Mouse (Mus musculus) forebrain, embryonic 15.5 days (tissue): ENCODE measurements at regions not wholly inside any gene's neighbourhood (a gene's known extent, or its start where the extent isn't known, plus 50 kb on each side); places are given as distances from the start of the nearest gene placed in this dataset.
"Not testable (repeated sequence)": the region's sequence is repeated elsewhere in the genome, so short reads cannot be mapped to it uniquely, and the experiment has no call there.

Experiments
- ATAC-seq: fragments of 200-750 bp; cut with Nextera tagmentation; replicated peaks from 2 replicates; pipeline ENCODE4 v1.8.0; 2017; ENCODE audit warnings: mild to moderate bottlenecking, moderate TSS enrichment, moderate library complexity
- H3K27ac ChIP-seq: fragments of 300-500 bp; sonication (generic); replicated peaks from 2 replicates; pipeline ENCODE4 v1.5.1; 2015; ENCODE audit warnings: mild to moderate bottlenecking, inconsistent platforms
- H3K27me3 ChIP-seq: fragments of 300-500 bp; sonication (generic); 2 replicates; pipeline ENCODE4 v1.6.1; 2015; ENCODE audit warnings: inconsistent platforms
- H3K36me3 ChIP-seq: fragments of 300-500 bp; sonication (generic); 2 replicates; pipeline ENCODE4 v1.6.1; 2015; ENCODE audit warnings: mild to moderate bottlenecking, inconsistent platforms
- H3K4me1 ChIP-seq: fragments of 300-500 bp; sonication (generic); 2 replicates; pipeline ENCODE4 v1.6.1; 2015; ENCODE audit warnings: inconsistent platforms
- H3K4me2 ChIP-seq: fragments of 300-500 bp; sonication (generic); replicated peaks from 2 replicates; pipeline ENCODE4 v1.6.1; 2015; ENCODE audit warnings: mild to moderate bottlenecking, inconsistent platforms
- H3K4me3 ChIP-seq: fragments of 300-500 bp; sonication (generic); 2 replicates; pipeline ENCODE4 v1.5.1; 2015; ENCODE audit warnings: mild to moderate bottlenecking, inconsistent platforms
- H3K9ac ChIP-seq: fragments of 300-500 bp; sonication (generic); replicated peaks from 2 replicates; pipeline ENCODE4 v1.6.1; 2015; ENCODE audit warnings: mild to moderate bottlenecking, inconsistent platforms
- H3K9me3 ChIP-seq: fragments of 300-500 bp; sonication (generic); 2 replicates; pipeline ENCODE4 v1.6.1; 2016; ENCODE audit warnings: inconsistent platforms
- WGBS: fragments of 180-500 bp; shearing (Covaris S2); methylation state at CpG from one replicate; pipeline ENCODE4 v1.1.7; 2015; ENCODE audit warnings: mixed read lengths; 5-methylcytosine and 5-hydroxymethylcytosine counted together

GRCm38 (mm10) chr1:51591886-51592285, 113.7 kb upstream of the Nabp1 start:
- Histone ChIP-seq H3K4me2 (no peak overlapping the region), H3K9me3 (no peaks in the 10 kb centered on the region), H3K36me3 (no peaks in the 10 kb centered on the region), H3K4me1 (no peaks in the 10 kb centered on the region), H3K27me3 (no peaks in the 10 kb centered on the region), H3K9ac (no peak overlapping the region), H3K4me3 (no peak overlapping the region), H3K27ac (no peak overlapping the region)
- ATAC-seq: no peak
- 18% methylated on average over 4 of the region's 4 CpGs for WGBS

- peak; percentile 35; the same call in 1 of the 2 replicates for ATAC-seq
- Histone ChIP-seq H3K4me1 (no peaks in the 10 kb centered on the region), H3K27me3 (no peaks in the 10 kb centered on the region), H3K36me3 (no peaks in the 10 kb centered on the region), H3K4me3 (no peak overlapping the region), H3K9ac (no peak overlapping the region), H3K9me3 (no peaks in the 10 kb centered on the region), H3K4me2 (no peak overlapping the region), H3K27ac (no peak overlapping the region)
- WGBS: 21% methylated on average over 9 of the region's 9 CpGs
Observed at GRCm38 (mm10) chr1:51590606-51591400, 112.6 kb upstream of the Nabp1 start.

GRCm38 (mm10) chr1:51584925-51585424, 106.8 kb upstream of the Nabp1 start:
- no peaks in the 10 kb centered on the region for H3K27me3 ChIP-seq
- ATAC-seq: no peak
- H3K9me3 ChIP-seq: no peaks in the 10 kb centered on the region
- no peak overlapping the region for H3K27ac ChIP-seq
- no peak overlapping the region for H3K4me3 ChIP-seq
- no peak overlapping the region for H3K9ac ChIP-seq
- no peaks in the 10 kb centered on the region for H3K4me1 ChIP-seq
- H3K4me2 ChIP-seq: no peak overlapping the region
- H3K36me3 ChIP-seq: no peaks in the 10 kb centered on the region
- 56% methylated on average over 3 of the region's 3 CpGs for WGBS

GRCm38 (mm10) chr1:51583871-51584270, 105.6 kb upstream of the Nabp1 start:
- Histone ChIP-seq H3K4me2 (no peak overlapping the region), H3K9ac (no peak overlapping the region), H3K4me3 (no peak overlapping the region), H3K27ac (no peak overlapping the region), H3K4me1 (no peaks in the 10 kb centered on the region), H3K36me3 (no peaks in the 10 kb centered on the region), H3K27me3 (no peaks in the 10 kb centered on the region), H3K9me3 (no peaks in the 10 kb centered on the region)
- ATAC-seq: no peak
- WGBS: 90% methylated on average over 4 of the region's 4 CpGs

GRCm38 (mm10) chr1:51580074-51580473, 101.8 kb upstream of the Nabp1 start:
- no peaks in the 10 kb centered on the region for H3K4me1 ChIP-seq
- no peak overlapping the region for H3K27ac ChIP-seq
- no peak overlapping the region for H3K9ac ChIP-seq
- 5% methylated on average over 7 of the region's 7 CpGs for WGBS
- H3K4me3 ChIP-seq: no peak overlapping the region
- H3K36me3 ChIP-seq: no peaks in the 10 kb centered on the region
- H3K9me3 ChIP-seq: no peaks in the 10 kb centered on the region
- no peaks in the 10 kb centered on the region for H3K27me3 ChIP-seq
- ATAC-seq: no peak
- H3K4me2 ChIP-seq: no peak overlapping the region

- Histone ChIP-seq H3K9me3 (no peaks in the 10 kb centered on the region), H3K4me2 (no peak overlapping the region), H3K9ac (no peak overlapping the region), H3K36me3 (no peaks in the 10 kb centered on the region), H3K27ac (no peak overlapping the region), H3K27me3 (no peaks in the 10 kb centered on the region), H3K4me3 (no peak overlapping the region), H3K4me1 (no peaks in the 10 kb centered on the region)
- 96% methylated on average over 2 of the region's 2 CpGs for WGBS
- no peak for ATAC-seq
Observed at GRCm38 (mm10) chr1:51577701-51578100, 99.5 kb upstream of the Nabp1 start.

- ATAC-seq: no peak
- Histone ChIP-seq H3K4me3 (no peak overlapping the region), H3K4me1 (no peaks in the 10 kb centered on the region), H3K36me3 (no peaks in the 10 kb centered on the region), H3K9me3 (no peaks in the 10 kb centered on the region), H3K27me3 (no peaks in the 10 kb centered on the region), H3K9ac (no peak overlapping the region), H3K27ac (no peak overlapping the region), H3K4me2 (no peak overlapping the region)
- 90% methylated on average over 8 of the region's 8 CpGs for WGBS
Observed at GRCm38 (mm10) chr1:51572314-51573078, 94.3 kb upstream of the Nabp1 start.

GRCm38 (mm10) chr1:51569625-51570024, 91.4 kb upstream of the Nabp1 start:
- Histone ChIP-seq H3K27me3 (no peaks in the 10 kb centered on the region), H3K27ac (no peak overlapping the region), H3K4me3 (no peak overlapping the region), H3K9ac (no peak overlapping the region), H3K4me2 (no peak overlapping the region), H3K9me3 (no peaks in the 10 kb centered on the region), H3K4me1 (no peaks in the 10 kb centered on the region), H3K36me3 (no peaks in the 10 kb centered on the region)
- no peak for ATAC-seq
- 93% methylated on average over 4 of the region's 4 CpGs for WGBS

- no peaks in the 10 kb centered on the region for H3K36me3 ChIP-seq
- H3K4me2 ChIP-seq: no peak overlapping the region
- ATAC-seq: no peak
- 70% methylated on average over 7 of the region's 7 CpGs for WGBS
- H3K27me3 ChIP-seq: no peaks in the 10 kb centered on the region
- no peak overlapping the region for H3K4me3 ChIP-seq
- H3K9me3 ChIP-seq: no peaks in the 10 kb centered on the region
- H3K27ac ChIP-seq: no peak overlapping the region
- H3K4me1 ChIP-seq: no peaks in the 10 kb centered on the region
- no peak overlapping the region for H3K9ac ChIP-seq
Observed at GRCm38 (mm10) chr1:51566170-51566649, 88.0 kb upstream of the Nabp1 start.

- WGBS: 98% methylated on average over 4 of the region's 4 CpGs
- not testable (repeated sequence) for H3K27me3 ChIP-seq
Observed at GRCm38 (mm10) chr1:51556616-51557015, 78.4 kb upstream of the Nabp1 start.

GRCm38 (mm10) chr1:51553738-51554137, 75.5 kb upstream of the Nabp1 start:
- ATAC-seq: no peak
- H3K36me3 ChIP-seq: no peaks in the 10 kb centered on the region
- no peaks in the 10 kb centered on the region for H3K9me3 ChIP-seq
- WGBS: 78% methylated on average over 6 of the region's 6 CpGs
- H3K27ac ChIP-seq: no peak overlapping the region
- H3K4me1 ChIP-seq: no peaks in the 10 kb centered on the region
- no peak overlapping the region for H3K4me3 ChIP-seq
- H3K27me3 ChIP-seq: no peaks in the 10 kb centered on the region
- no peak overlapping the region for H3K4me2 ChIP-seq
- no peak overlapping the region for H3K9ac ChIP-seq

More at GRCm38 (mm10) chr1:51556616-51557015, 78.4 kb upstream of the Nabp1 start:
- not testable (repeated sequence) for H3K36me3 ChIP-seq, H3K9ac ChIP-seq, H3K4me1 ChIP-seq, H3K27ac ChIP-seq, H3K4me3 ChIP-seq, H3K4me2 ChIP-seq, ATAC-seq, H3K9me3 ChIP-seq

- ATAC-seq: no peak
- H3K27me3 ChIP-seq: no peaks in the 10 kb centered on the region
Observed at GRCm38 (mm10) chr1:51551624-51552023, 73.4 kb upstream of the Nabp1 start.

More at GRCm38 (mm10) chr1:51551624-51552023, 73.4 kb upstream of the Nabp1 start:
- Histone ChIP-seq H3K9me3 (no peaks in the 10 kb centered on the region), H3K27ac (no peak overlapping the region), H3K4me3 (no peak overlapping the region), H3K9ac (no peak overlapping the region), H3K4me1 (no peaks in the 10 kb centered on the region), H3K36me3 (no peaks in the 10 kb centered on the region), H3K4me2 (no peak overlapping the region)
- WGBS: 56% methylated on average over 5 of the region's 5 CpGs
